Mouse (Mus musculus) fibroblast of lung, adult 2 months (primary cell): ENCODE measurements around the gene Lsm5.
A peak's percentile ranks its signal among the peaks of the same experiment; 100 is the strongest.

ENCODE experiments used
- DNase-seq: peaks from one replicate; pipeline ENCODE4 v3.0.0-alpha.2; 2011; ENCODE audit warnings: low read depth

Lsm5 gene

GRCm38 (mm10) chr6:56703931-56704900 is at the start of gene Lsm5:
Gene Lsm5, minus strand, starts transcription at chr6:56704710.
- peak; percentile 61 for DNase-seq

GRCm38 (mm10) chr6:56753719-56754118 is 49.2 kb upstream of the Lsm5 start:
- DNase-seq = no peak

GRCm38 (mm10) chr6:56745950-56746543 is 41.5 kb upstream of the Lsm5 start:
- peak; percentile 21 for DNase-seq

GRCm38 (mm10) chr6:56732545-56732944 is 28.0 kb upstream of the Lsm5 start:
- no peak for DNase-seq

GRCm38 (mm10) chr6:56720877-56721276 is 16.4 kb upstream of the Lsm5 start:
- DNase-seq = no peak

- DNase-seq = no peak
Observed at GRCm38 (mm10) chr6:56719071-56719470, 14.6 kb upstream of the Lsm5 start.

- DNase-seq = no peak
Observed at GRCm38 (mm10) chr6:56715270-56715666, 10.8 kb upstream of the Lsm5 start.

GRCm38 (mm10) chr6:56714574-56715269 is 10.2 kb upstream of the Lsm5 start, which contains the start of gene Avl9:
Gene Avl9, plus strand, starts transcription at chr6:56714899.
- DNase-seq = peak; percentile 93

- no peak for DNase-seq
Observed at GRCm38 (mm10) chr6:56714186-56714573, 9.7 kb upstream of the Lsm5 start.

- DNase-seq = no peak
Observed at GRCm38 (mm10) chr6:56692445-56692844, 12.1 kb downstream of the Lsm5 start.

GRCm38 (mm10) chr6:56691205-56691604 is 13.3 kb downstream of the Lsm5 start:
- peak; percentile 25 for DNase-seq

GRCm38 (mm10) chr6:56688238-56688637 is 16.3 kb downstream of the Lsm5 start:
- no peak for DNase-seq

GRCm38 (mm10) chr6:56664410-56664809 is 40.1 kb downstream of the Lsm5 start:
- DNase-seq = no peak

GRCm38 (mm10) chr6:56655393-56655792 is 49.1 kb downstream of the Lsm5 start:
- no peak for DNase-seq

- DNase-seq = no peak
Observed at GRCm38 (mm10) chr6:56652121-56652592, 52.4 kb downstream of the Lsm5 start.
